Mouse (Mus musculus) small intestine, adult 2 months (tissue): ENCODE measurements around the gene Dffa.

ENCODE experiments used
- CTCF ChIP-seq: fragments of 200-500 bp; IDR thresholded peaks from 2 replicates; pipeline ENCODE4 v1.5.1; 2012; ENCODE audit warnings: low read depth, mild to moderate bottlenecking, control low read depth, inconsistent platforms, low read length, moderate library complexity, mixed read lengths; ENCODE audit not compliant: insufficient replicate concordance, insufficient read length; ENCODE audit errors: extremely low read depth
- POLR2A ChIP-seq: fragments of 200-500 bp; IDR thresholded peaks from 2 replicates; pipeline ENCODE4 v1.6.1; 2012; ENCODE audit warnings: low read depth, mild to moderate bottlenecking, control low read depth, inconsistent platforms, low read length, moderate library complexity

GRCm38 (mm10) chr4:149060621-149061431, 43.1 kb upstream of the Dffa start:
- TF ChIP-seq CTCF (no peak), POLR2A (no peak)
